Mouse (Mus musculus): Measurements from ENCODE around the gene Lrp8.

GRCm38 (mm10) chr4:107920336-107920735 is 118.3 kb downstream of the Lrp8 start:
- TF ChIP-seq TAL1 (IDR thresholded peaks at IDR 0.05; ENCODE audit: low read length) (no peak), GATA1 (IDR thresholded peaks at IDR 0.05; ENCODE audit: low read length) (no peak)
